In genomic region chr6:80862256-80862655, GRCm38 (mm10) we compare ENCODE assay signal across 18 mouse cellular contexts.
DNase-seq lines count a peak whose midpoint lies in the region; ATAC-seq and TF ChIP-seq lines count a peak whose summit lies in the region.
"Had no signal": no experiment of that assay in that cellular context is flagged by ENCODE, and none has a peak within 500 bp of the region (broad histone marks: within the 10 kb centered on the region; RNA-seq: fewer than 3 reads in every experiment).

No protein-coding gene starts in this region.

- 48% methylated on average over 2 of the region's 2 CpGs for WGBS in forebrain, embryonic 15.5 days
- 80% methylated on average over 2 of the region's 2 CpGs for WGBS in forebrain, embryonic 11.5 days

- H3K4me1 ChIP-seq in forebrain, embryonic 15.5 days: no peaks in the 10 kb centered on the region
- no peaks in the 10 kb centered on the region for H3K4me1 ChIP-seq in forebrain, embryonic 11.5 days (replicated peaks; ENCODE audit: control insufficient read depth, insufficient read depth, low read length)
- H3K4me1 ChIP-seq: hindbrain, embryonic 15.5 days; midbrain, embryonic 15.5 days; neural tube, embryonic 12.5 days had no signal

- no peak overlapping the region for H3K4me3 ChIP-seq in forebrain, embryonic 15.5 days
- no peak overlapping the region for H3K4me3 ChIP-seq in forebrain, embryonic 11.5 days (ENCODE audit: low read depth, low read length)
- H3K4me3 ChIP-seq: hindbrain, embryonic 15.5 days; midbrain, embryonic 15.5 days; neural tube, embryonic 12.5 days had no signal

- TF ChIP-seq POLR2A in brain, embryonic 14.5 days (IDR thresholded peaks at IDR 0.05; ENCODE audit: borderline replicate concordance, extremely low read depth, insufficient read depth, insufficient read length, poor library complexity, severe bottlenecking): no peak

- intact Hi-C loops in left cerebral cortex, postnatal 25 days (cut with DNase I): loop anchor here (2.0 to 10.0 kb wide), 3 partner anchors 330 to 953 kb away; no protein-coding TSS in a partner anchor

- H3K9ac ChIP-seq in forebrain, embryonic 15.5 days (replicated peaks): no peak overlapping the region
- no peak overlapping the region for H3K9ac ChIP-seq in forebrain, embryonic 11.5 days (ENCODE audit: low read length)
- H3K9ac ChIP-seq: hindbrain, embryonic 15.5 days; midbrain, embryonic 15.5 days; neural tube, embryonic 12.5 days had no signal

- no peak for ATAC-seq in forebrain, embryonic 15.5 days (replicated peaks)
- ATAC-seq in forebrain, embryonic 11.5 days (replicated peaks; ENCODE audit: low FRiP score): no peak
- ATAC-seq: midbrain, embryonic 15.5 days had no signal

- peak overlapping the region; percentile 34 for H3K27ac ChIP-seq in forebrain, embryonic 15.5 days (replicated peaks)
- no peak overlapping the region for H3K27ac ChIP-seq in forebrain, embryonic 11.5 days (ENCODE audit: low read depth, low read length)
- H3K27ac ChIP-seq: hindbrain, embryonic 15.5 days; macrophage; midbrain, embryonic 15.5 days; neural tube, embryonic 12.5 days had no signal

- no peaks in the 10 kb centered on the region for H3K27me3 ChIP-seq in forebrain, embryonic 15.5 days
- no peaks in the 10 kb centered on the region for H3K27me3 ChIP-seq in forebrain, embryonic 11.5 days (ENCODE audit: control insufficient read depth, insufficient read depth, low read length)
- H3K27me3 ChIP-seq: hindbrain, embryonic 15.5 days; midbrain, embryonic 15.5 days; neural tube, embryonic 12.5 days had no signal

- no peaks in the 10 kb centered on the region for H3K9me3 ChIP-seq in forebrain, embryonic 15.5 days
- H3K9me3 ChIP-seq in forebrain, embryonic 11.5 days (ENCODE audit: control insufficient read depth, low read length): no peaks in the 10 kb centered on the region
- H3K9me3 ChIP-seq: hindbrain, embryonic 15.5 days; midbrain, embryonic 15.5 days; neural tube, embryonic 12.5 days had no signal

- no peak for TF ChIP-seq CTCF in brain, embryonic 14.5 days (IDR thresholded peaks at IDR 0.05; ENCODE audit: borderline replicate concordance, extremely low read depth, insufficient read depth, insufficient read length)

- no peak overlapping the region for H3K4me2 ChIP-seq in forebrain, embryonic 15.5 days (replicated peaks)
- no peak overlapping the region for H3K4me2 ChIP-seq in forebrain, embryonic 11.5 days (ENCODE audit: low read depth, low read length, severe bottlenecking)
- H3K4me2 ChIP-seq: heart, embryonic 11.5 days; hindbrain, embryonic 15.5 days; midbrain, embryonic 15.5 days; neural tube, embryonic 12.5 days had no signal

- DNase-seq in forebrain, embryonic 11.5 days (ENCODE audit: low spot score): no peak
- DNase-seq in layer of hippocampus, adult 18-20 months (ENCODE audit: low spot score in 2 of 2): peak; percentile 21 to 77
- no peak for DNase-seq in layer of hippocampus, postnatal 10 days (ENCODE audit: low spot score in 2 of 2)
- DNase-seq in brain, embryonic 14.5 days (ENCODE audit: low read depth): peak; percentile 64
- DNase-seq in left cerebral cortex, postnatal 25 days (ENCODE audit: low spot score in 2 of 2): peak; percentile 17 to 85
- no peak for DNase-seq in adrenal gland, postnatal 36 days
- DNase-seq: adrenal gland, postnatal 10 days; cerebellum, adult 9-10 months; kidney, adult 2 months; kidney, postnatal 10 days; right cerebral cortex, postnatal 25 days; thymus, postnatal 25 days had no signal

- no peaks in the 10 kb centered on the region for H3K36me3 ChIP-seq in forebrain, embryonic 15.5 days
- H3K36me3 ChIP-seq in forebrain, embryonic 11.5 days (ENCODE audit: control insufficient read depth, insufficient read depth, low read length): no peaks in the 10 kb centered on the region
- H3K36me3 ChIP-seq: hindbrain, embryonic 15.5 days; midbrain, embryonic 15.5 days; neural tube, embryonic 12.5 days had no signal

Comparison
In these comparisons a context has a peak if more than half of its experiments do, and no peak if none do; other contexts are left out.
1. DNase-seq: peak in layer of hippocampus, adult 18-20 months (2 of 2), brain, embryonic 14.5 days (single experiment) and left cerebral cortex, postnatal 25 days (2 of 2); none in forebrain, embryonic 11.5 days (single experiment), layer of hippocampus, postnatal 10 days (0 of 2) and adrenal gland, postnatal 36 days (0 of 2).